Mouse (Mus musculus): Measurements from ENCODE around the gene 2900026A02Rik. TPM values are rescaled to one million over a fixed set of nuclear protein-coding genes. Genes with fewer than 3 reads are reported as not detected.

The 2900026A02Rik gene
- total and polyA plus RNA-seq, 3 experiments, result not detected

- Histone ChIP-seq H3K79me2 (ENCODE audit: control insufficient read depth, insufficient read depth, low read length, poor library complexity) (no peaks in the 10 kb centered on the region), H3K9ac (ENCODE audit: control insufficient read depth, low read depth, low read length, poor library complexity, severe bottlenecking) (no peak overlapping the region), H3K9me3 (replicated peaks; ENCODE audit: insufficient read depth, low read length) (no peaks in the 10 kb centered on the region; the same call in 1 of the 2 replicates), H3K4me1 (ENCODE audit: control insufficient read depth in 1 of 2, insufficient read depth in 2 of 2, low read length in 2 of 2) (no peaks in the 10 kb centered on the region), H3K36me3 (ENCODE audit: control insufficient read depth in 1 of 2, insufficient read depth in 2 of 2, low read length in 2 of 2) (no peaks in the 10 kb centered on the region), H3K27ac (ENCODE audit: control insufficient read depth, low read depth, low read length) (no peak overlapping the region), H3K4me3 (ENCODE audit: control insufficient read depth in 1 of 2, insufficient read depth in 1 of 2, low read depth in 2 of 2, low read length in 2 of 2) (no peak overlapping the region), H3K27me3 (ENCODE audit: control insufficient read depth in 1 of 2, insufficient read depth in 2 of 2, low read length in 2 of 2) (no peaks in the 10 kb centered on the region)
- TF ChIP-seq ZMIZ1 (IDR thresholded peaks at IDR 0.05; ENCODE audit: low read depth, low read length) (no peak), SIN3A (IDR thresholded peaks at IDR 0.05; ENCODE audit: low read length) (no peak), BHLHE40 (IDR thresholded peaks at IDR 0.05; ENCODE audit: borderline replicate concordance, low read depth, low read length) (no peak), GATA1 (IDR thresholded peaks at IDR 0.05; ENCODE audit: low read depth, low read length) (no peak), POLR2AphosphoS2 (IDR thresholded peaks at IDR 0.05; ENCODE audit: low read length) (no peak), USF1 (IDR thresholded peaks at IDR 0.05; ENCODE audit: low read depth, low read length) (no peak), E2F4 (IDR thresholded peaks at IDR 0.05; ENCODE audit: borderline replicate concordance, low read depth, low read length) (no peak), KAT2A (conservative IDR thresholded peaks at IDR 0.05; ENCODE audit: low read depth, low read length) (no peak), CTCF (IDR thresholded peaks at IDR 0.05 in 2 of 3, conservative IDR thresholded peaks at IDR 0.05 in 1 of 3; ENCODE audit: control insufficient read depth in 1 of 3, insufficient read depth in 1 of 3, low read depth in 2 of 3, low read length in 3 of 3, poor library complexity in 1 of 3, severe bottlenecking in 1 of 3) (no peak), USF2 (IDR thresholded peaks at IDR 0.05; ENCODE audit: borderline replicate concordance in 1 of 2, insufficient read depth in 1 of 2, low read depth in 1 of 2, low read length in 2 of 2) (no peak), HCFC1 (IDR thresholded peaks at IDR 0.05; ENCODE audit: low read depth, low read length) (no peak), MAFK (IDR thresholded peaks at IDR 0.05; ENCODE audit: borderline replicate concordance, low read depth, low read length) (no peak), MAX (IDR thresholded peaks at IDR 0.05; ENCODE audit: low read length) (no peak), TBP (IDR thresholded peaks at IDR 0.05; ENCODE audit: low read depth, low read length) (no peak), MAZ (IDR thresholded peaks at IDR 0.05; ENCODE audit: low read depth, low read length) (no peak), MYB (IDR thresholded peaks at IDR 0.05; ENCODE audit: low read depth, low read length) (no peak), MYC (IDR thresholded peaks at IDR 0.05; ENCODE audit: low read depth, low read length) (no peak), ZC3H11A (IDR thresholded peaks at IDR 0.05; ENCODE audit: low read depth, low read length) (no peak), ZNF384 (IDR thresholded peaks at IDR 0.05; ENCODE audit: low read depth, low read length) (no peak)
- no peak for DNase-seq (ENCODE audit: low read depth, low spot score)
These were observed 179.4 kb downstream of the 2900026A02Rik start for GRCm38 (mm10) chr5:113041567-113042071.

GRCm38 (mm10) chr5:113040776-113041175 lies 180.3 kb downstream of the 2900026A02Rik start:
- Histone ChIP-seq H3K27ac (ENCODE audit: control insufficient read depth, low read depth, low read length) (no peak overlapping the region), H3K27me3 (ENCODE audit: control insufficient read depth in 1 of 2, insufficient read depth in 2 of 2, low read length in 2 of 2) (no peaks in the 10 kb centered on the region), H3K9ac (ENCODE audit: control insufficient read depth, low read depth, low read length, poor library complexity, severe bottlenecking) (no peak overlapping the region), H3K4me1 (ENCODE audit: control insufficient read depth in 1 of 2, insufficient read depth in 2 of 2, low read length in 2 of 2) (no peaks in the 10 kb centered on the region), H3K79me2 (ENCODE audit: control insufficient read depth, insufficient read depth, low read length, poor library complexity) (no peaks in the 10 kb centered on the region), H3K36me3 (ENCODE audit: control insufficient read depth in 1 of 2, insufficient read depth in 2 of 2, low read length in 2 of 2) (no peaks in the 10 kb centered on the region), H3K9me3 (replicated peaks; ENCODE audit: insufficient read depth, low read length) (no peaks in the 10 kb centered on the region; the same call in 1 of the 2 replicates), H3K4me3 (ENCODE audit: control insufficient read depth in 1 of 2, insufficient read depth in 1 of 2, low read depth in 2 of 2, low read length in 2 of 2) (no peak overlapping the region)
- TF ChIP-seq KAT2A (conservative IDR thresholded peaks at IDR 0.05; ENCODE audit: low read depth, low read length) (no peak), CHD1 (IDR thresholded peaks at IDR 0.05; ENCODE audit: low read depth, low read length) (no peak), ZKSCAN1 (IDR thresholded peaks at IDR 0.05; ENCODE audit: low read depth, low read length) (no peak), MXI1 (IDR thresholded peaks at IDR 0.05; ENCODE audit: low read depth, low read length) (no peak), GABPA (IDR thresholded peaks at IDR 0.05; ENCODE audit: low read depth, low read length) (no peak), ETS1 (IDR thresholded peaks at IDR 0.05; ENCODE audit: low read depth, low read length) (no peak), CHD2 (IDR thresholded peaks at IDR 0.05; ENCODE audit: low read length) (no peak), ZC3H11A (IDR thresholded peaks at IDR 0.05; ENCODE audit: low read depth, low read length) (no peak), ELF1 (IDR thresholded peaks at IDR 0.05; ENCODE audit: low read depth, low read length) (no peak), GATA1 (IDR thresholded peaks at IDR 0.05; ENCODE audit: low read depth, low read length) (no peak), USF1 (IDR thresholded peaks at IDR 0.05; ENCODE audit: low read depth, low read length) (no peak), MAX (IDR thresholded peaks at IDR 0.05; ENCODE audit: low read length) (no peak), SIN3A (IDR thresholded peaks at IDR 0.05; ENCODE audit: low read length) (no peak)
- DNase-seq (ENCODE audit: low read depth, low spot score), result no peak
